Mouse (Mus musculus) embryonic facial prominence, embryonic 10.5 days (tissue): ENCODE measurements around the gene Tssk2. TPM values are rescaled to one million over a fixed set of nuclear protein-coding genes. Genes with fewer than 3 reads are reported as not detected.

Experiments
- DNase-seq: peaks from one replicate; pipeline ENCODE4 v3.0.0-alpha.2; 2017; ENCODE audit warnings: low spot score
- H3K27ac ChIP-seq: fragments of 300-500 bp; sonication (generic); replicated peaks from 2 replicates; pipeline ENCODE4 v1.5.1; 2016; ENCODE audit warnings: mild to moderate bottlenecking
- H3K27me3 ChIP-seq: fragments of 300-500 bp; sonication (generic); replicated peaks from 2 replicates; pipeline ENCODE4 v1.6.1; 2016; ENCODE audit warnings: low read depth, mild to moderate bottlenecking; ENCODE audit not compliant: poor library complexity, severe bottlenecking
- H3K36me3 ChIP-seq: fragments of 300-500 bp; sonication (generic); replicated peaks from 2 replicates; pipeline ENCODE4 v1.6.1; 2016; ENCODE audit warnings: mild to moderate bottlenecking, moderate library complexity
- H3K4me1 ChIP-seq: fragments of 300-500 bp; sonication (generic); 2 replicates; pipeline ENCODE4 v1.6.1; 2016
- H3K4me3 ChIP-seq: fragments of 300-500 bp; sonication (generic); 2 replicates; pipeline ENCODE4 v1.5.1; 2016; ENCODE audit warnings: mild to moderate bottlenecking, moderate library complexity
- H3K9me3 ChIP-seq: fragments of 300-500 bp; sonication (generic); 2 replicates; pipeline ENCODE4 v1.6.1; 2016; ENCODE audit warnings: mild to moderate bottlenecking
- WGBS: fragments of 180-500 bp; shearing (Covaris S2); methylation state at CpG from one replicate; pipeline ENCODE4 v1.1.7; 2016; 5-methylcytosine and 5-hydroxymethylcytosine counted together
- polyA plus RNA-seq: library from polyadenylated mRNA; unstranded; fragments of >200 nt; fragmentation: Nextera tagmentation; extraction: Ambion mirVana; gene quantifications from 2 replicates; pipeline ENCODE4 v1.2.1, GENCODE M21; 2016

The Tssk2 gene
- polyA plus RNA-seq = 0.14 TPM in 1 of 2 replicates, not detected in the other

GRCm38 (mm10) chr16:17898462-17898861 is at the start of gene Tssk2, which contains the start of gene Dgcr2:
Tssk2 (plus strand) TSS chr16:17898637.
Dgcr2 (minus strand) TSS chr16:17898562.
- Histone ChIP-seq H3K4me1 (no peaks in the 10 kb centered on the region), H3K27ac (no peak within 1 kb of the TSS), H3K9me3 (no peaks in the 10 kb centered on the region), H3K27me3 (no peaks in the 10 kb centered on the region), H3K36me3 (peaks cover 61% of the 10 kb centered on the region), H3K4me3 (no peak within 1 kb of the TSS)
- DNase-seq = no peak
- WGBS = 93% methylated on average over 14 of the region's 14 CpGs

GRCm38 (mm10) chr16:17848928-17849327 is 49.5 kb upstream of the Tssk2 start:
- Histone ChIP-seq H3K4me1 (no peaks in the 10 kb centered on the region), H3K27ac (no peak overlapping the region), H3K4me3 (no peak overlapping the region), H3K36me3 (peaks cover 98% of the 10 kb centered on the region), H3K27me3 (no peaks in the 10 kb centered on the region), H3K9me3 (no peaks in the 10 kb centered on the region)
- no peak for DNase-seq
- 31% methylated on average over 1 of the region's 1 CpGs for WGBS

- peaks cover 98% of the 10 kb centered on the region for H3K36me3 ChIP-seq
- no peaks in the 10 kb centered on the region for H3K4me1 ChIP-seq
- H3K4me3 ChIP-seq = no peak overlapping the region
- DNase-seq = no peak
- 85% methylated on average over 6 of the region's 6 CpGs for WGBS
- H3K27me3 ChIP-seq = no peaks in the 10 kb centered on the region
- no peak overlapping the region for H3K27ac ChIP-seq
- H3K9me3 ChIP-seq = no peaks in the 10 kb centered on the region
These were observed 49.0 kb upstream of the Tssk2 start for GRCm38 (mm10) chr16:17849486-17849885.

GRCm38 (mm10) chr16:17851331-17851730 is 47.1 kb upstream of the Tssk2 start:
- Histone ChIP-seq H3K27me3 (no peaks in the 10 kb centered on the region), H3K4me3 (no peak overlapping the region), H3K9me3 (no peaks in the 10 kb centered on the region), H3K27ac (no peak overlapping the region), H3K36me3 (peaks cover 97% of the 10 kb centered on the region), H3K4me1 (no peaks in the 10 kb centered on the region)
- no peak for DNase-seq
- WGBS = 96% methylated on average over 5 of the region's 5 CpGs

GRCm38 (mm10) chr16:17851860-17852259 is 46.6 kb upstream of the Tssk2 start:
- no peaks in the 10 kb centered on the region for H3K4me1 ChIP-seq
- no peaks in the 10 kb centered on the region for H3K9me3 ChIP-seq
- no peak for DNase-seq
- H3K27ac ChIP-seq = no peak overlapping the region
- H3K36me3 ChIP-seq = peaks cover 97% of the 10 kb centered on the region
- no peak overlapping the region for H3K4me3 ChIP-seq
- H3K27me3 ChIP-seq = no peaks in the 10 kb centered on the region
- WGBS = 96% methylated on average over 1 of the region's 1 CpGs

- peaks cover 97% of the 10 kb centered on the region for H3K36me3 ChIP-seq
- H3K9me3 ChIP-seq = no peaks in the 10 kb centered on the region
- H3K4me3 ChIP-seq = no peak overlapping the region
- H3K27me3 ChIP-seq = no peaks in the 10 kb centered on the region
- 90% methylated on average over 2 of the region's 2 CpGs for WGBS
- no peak for DNase-seq
- H3K27ac ChIP-seq = no peak overlapping the region
- H3K4me1 ChIP-seq = no peaks in the 10 kb centered on the region
These were observed 45.2 kb upstream of the Tssk2 start for GRCm38 (mm10) chr16:17853263-17853662.

- Histone ChIP-seq H3K9me3 (no peaks in the 10 kb centered on the region), H3K4me1 (no peaks in the 10 kb centered on the region), H3K27me3 (no peaks in the 10 kb centered on the region), H3K36me3 (peaks cover 96% of the 10 kb centered on the region), H3K4me3 (no peak overlapping the region), H3K27ac (no peak overlapping the region)
- WGBS = 92% methylated on average over 7 of the region's 7 CpGs
- DNase-seq = no peak
These were observed 41.3 kb upstream of the Tssk2 start for GRCm38 (mm10) chr16:17857157-17857556.

GRCm38 (mm10) chr16:17858592-17858991 is 39.8 kb upstream of the Tssk2 start:
- Histone ChIP-seq H3K9me3 (no peaks in the 10 kb centered on the region), H3K27ac (no peak overlapping the region), H3K27me3 (no peaks in the 10 kb centered on the region), H3K36me3 (peaks cover 91% of the 10 kb centered on the region), H3K4me3 (no peak overlapping the region), H3K4me1 (no peaks in the 10 kb centered on the region)
- peak; percentile 40 for DNase-seq

- 89% methylated on average over 2 of the region's 2 CpGs for WGBS
- H3K4me1 ChIP-seq = no peaks in the 10 kb centered on the region
These were observed 33.1 kb upstream of the Tssk2 start for GRCm38 (mm10) chr16:17865293-17865692.

GRCm38 (mm10) chr16:17865770-17866169 is 32.7 kb upstream of the Tssk2 start:
- no peak for DNase-seq
- Histone ChIP-seq H3K27me3 (no peaks in the 10 kb centered on the region), H3K4me1 (no peaks in the 10 kb centered on the region), H3K9me3 (no peaks in the 10 kb centered on the region), H3K27ac (no peak overlapping the region), H3K4me3 (no peak overlapping the region), H3K36me3 (peaks cover 83% of the 10 kb centered on the region)
- 77% methylated on average over 6 of the region's 6 CpGs for WGBS

More at GRCm38 (mm10) chr16:17865293-17865692, 33.1 kb upstream of the Tssk2 start:
- Histone ChIP-seq H3K4me3 (no peak overlapping the region), H3K36me3 (peaks cover 83% of the 10 kb centered on the region), H3K27me3 (no peaks in the 10 kb centered on the region), H3K27ac (no peak overlapping the region), H3K9me3 (no peaks in the 10 kb centered on the region)
- DNase-seq = no peak

GRCm38 (mm10) chr16:17871248-17871647 is 27.2 kb upstream of the Tssk2 start:
- no peak for DNase-seq
- Histone ChIP-seq H3K4me1 (0 out of 2 replicates have a peak, but pooled peaks cover 5% of the 10 kb centered on the region), H3K27ac (no peak overlapping the region), H3K9me3 (no peaks in the 10 kb centered on the region), H3K4me3 (no peak overlapping the region), H3K36me3 (peaks cover 73% of the 10 kb centered on the region), H3K27me3 (no peaks in the 10 kb centered on the region)
- WGBS = 90% methylated on average over 5 of the region's 5 CpGs

GRCm38 (mm10) chr16:17872995-17873394 is 25.4 kb upstream of the Tssk2 start:
- Histone ChIP-seq H3K36me3 (peaks cover 77% of the 10 kb centered on the region), H3K27ac (no peak overlapping the region), H3K4me3 (no peak overlapping the region), H3K27me3 (no peaks in the 10 kb centered on the region), H3K4me1 (0 out of 2 replicates have a peak, but pooled peaks cover 5% of the 10 kb centered on the region), H3K9me3 (no peaks in the 10 kb centered on the region)
- DNase-seq = no peak
- WGBS = 64% methylated on average over 4 of the region's 4 CpGs

GRCm38 (mm10) chr16:17875174-17875573 is 23.3 kb upstream of the Tssk2 start:
- no peak overlapping the region for H3K27ac ChIP-seq
- WGBS = 85% methylated on average over 4 of the region's 4 CpGs
- no peak for DNase-seq
- no peak overlapping the region for H3K4me3 ChIP-seq
- no peaks in the 10 kb centered on the region for H3K27me3 ChIP-seq
- H3K4me1 ChIP-seq = 0 out of 2 replicates have a peak, but pooled peaks cover 5% of the 10 kb centered on the region
- H3K9me3 ChIP-seq = no peaks in the 10 kb centered on the region
- peaks cover 77% of the 10 kb centered on the region for H3K36me3 ChIP-seq
